Mouse (Mus musculus): ENCODE measurements around the gene 1700003E16Rik. TPM values are rescaled to one million over a fixed set of nuclear protein-coding genes. Genes with fewer than 3 reads are reported as not detected.

1700003E16Rik gene
- polyA plus RNA-seq, 1 experiment from 2014 or later, result 0.30 TPM

GRCm38 (mm10) chr6:83117165-83117438 is 39.1 kb upstream of the 1700003E16Rik start:
- no peak overlapping the region for H3K4me2 ChIP-seq (ENCODE audit: low read depth, low read length)
- no peaks in the 10 kb centered on the region for H3K27me3 ChIP-seq (ENCODE audit: control insufficient read depth, insufficient read depth, low read depth, low read length)
- peaks cover 40% of the 10 kb centered on the region for H3K4me1 ChIP-seq (ENCODE audit: control insufficient read depth, low read depth, low read length)
- WGBS (ENCODE audit: insufficient replicate concordance), result 75% methylated on average over 4 of the region's 4 CpGs
- H3K9me3 ChIP-seq (replicated peaks; ENCODE audit: control insufficient read depth, low read length), result no peaks in the 10 kb centered on the region
- H3K27ac ChIP-seq (ENCODE audit: low read length), result no peak overlapping the region
- H3K36me3 ChIP-seq (ENCODE audit: control insufficient read depth, insufficient read depth), result peaks cover 8% of the 10 kb centered on the region; the same call in 1 of the 2 replicates
- ATAC-seq (ENCODE audit: low read depth), result no peak
- no peak overlapping the region for H3K9ac ChIP-seq (ENCODE audit: low read depth, low read length)
- no peak overlapping the region for H3K4me3 ChIP-seq (ENCODE audit: low read depth, low read length)

GRCm38 (mm10) chr6:83117616-83118015 is 38.6 kb upstream of the 1700003E16Rik start:
- no peak overlapping the region for H3K4me3 ChIP-seq (ENCODE audit: low read depth, low read length)
- no peak for ATAC-seq (ENCODE audit: low read depth)
- WGBS (ENCODE audit: insufficient replicate concordance), result 84% methylated on average over 13 of the region's 13 CpGs
- no peak overlapping the region for H3K4me2 ChIP-seq (ENCODE audit: low read depth, low read length)
- H3K27me3 ChIP-seq (ENCODE audit: control insufficient read depth, insufficient read depth, low read depth, low read length), result no peaks in the 10 kb centered on the region
- no peaks in the 10 kb centered on the region for H3K9me3 ChIP-seq (replicated peaks; ENCODE audit: control insufficient read depth, low read length)
- H3K9ac ChIP-seq (ENCODE audit: low read depth, low read length), result no peak overlapping the region
- peaks cover 8% of the 10 kb centered on the region; the same call in 1 of the 2 replicates for H3K36me3 ChIP-seq (ENCODE audit: control insufficient read depth, insufficient read depth)
- H3K27ac ChIP-seq (ENCODE audit: low read length), result no peak overlapping the region
- H3K4me1 ChIP-seq (ENCODE audit: control insufficient read depth, low read depth, low read length), result peaks cover 46% of the 10 kb centered on the region

GRCm38 (mm10) chr6:83118369-83118768 is 37.8 kb upstream of the 1700003E16Rik start:
- Histone ChIP-seq H3K9me3 (replicated peaks; ENCODE audit: control insufficient read depth, low read length) (no peaks in the 10 kb centered on the region), H3K36me3 (ENCODE audit: control insufficient read depth, insufficient read depth) (peaks cover 8% of the 10 kb centered on the region; the same call in 1 of the 2 replicates), H3K27ac (ENCODE audit: low read length) (no peak overlapping the region), H3K4me3 (ENCODE audit: low read depth, low read length) (no peak overlapping the region), H3K4me1 (ENCODE audit: control insufficient read depth, low read depth, low read length) (peaks cover 49% of the 10 kb centered on the region), H3K4me2 (ENCODE audit: low read depth, low read length) (no peak overlapping the region), H3K27me3 (ENCODE audit: control insufficient read depth, insufficient read depth, low read depth, low read length) (no peaks in the 10 kb centered on the region), H3K9ac (ENCODE audit: low read depth, low read length) (no peak overlapping the region)
- 82% methylated on average over 11 of the region's 11 CpGs for WGBS (ENCODE audit: insufficient replicate concordance)
- no peak for ATAC-seq (ENCODE audit: low read depth)

GRCm38 (mm10) chr6:83118825-83119733 is 37.1 kb upstream of the 1700003E16Rik start:
- 63% methylated on average over 14 of the region's 14 CpGs for WGBS (ENCODE audit: insufficient replicate concordance)
- Histone ChIP-seq H3K27me3 (ENCODE audit: control insufficient read depth, insufficient read depth, low read depth, low read length) (no peaks in the 10 kb centered on the region), H3K36me3 (ENCODE audit: control insufficient read depth, insufficient read depth) (peaks cover 8% of the 10 kb centered on the region; the same call in 1 of the 2 replicates), H3K9me3 (replicated peaks; ENCODE audit: control insufficient read depth, low read length) (no peaks in the 10 kb centered on the region), H3K9ac (ENCODE audit: low read depth, low read length) (no peak overlapping the region), H3K27ac (ENCODE audit: low read length) (no peak overlapping the region), H3K4me2 (ENCODE audit: low read depth, low read length) (no peak overlapping the region), H3K4me1 (ENCODE audit: control insufficient read depth, low read depth, low read length) (peaks cover 51% of the 10 kb centered on the region), H3K4me3 (ENCODE audit: low read depth, low read length) (no peak overlapping the region)
- ATAC-seq (ENCODE audit: low read depth), result no peak

- peaks cover 8% of the 10 kb centered on the region; the same call in 1 of the 2 replicates for H3K36me3 ChIP-seq (ENCODE audit: control insufficient read depth, insufficient read depth)
- no peak overlapping the region for H3K27ac ChIP-seq (ENCODE audit: low read length)
- no peak overlapping the region for H3K9ac ChIP-seq (ENCODE audit: low read depth, low read length)
- H3K9me3 ChIP-seq (replicated peaks; ENCODE audit: control insufficient read depth, low read length), result no peaks in the 10 kb centered on the region
- no peak overlapping the region for H3K4me2 ChIP-seq (ENCODE audit: low read depth, low read length)
- no peak for ATAC-seq (ENCODE audit: low read depth)
- no peak overlapping the region for H3K4me3 ChIP-seq (ENCODE audit: low read depth, low read length)
- 84% methylated on average over 7 of the region's 7 CpGs for WGBS (ENCODE audit: insufficient replicate concordance)
- H3K4me1 ChIP-seq (ENCODE audit: control insufficient read depth, low read depth, low read length), result peaks cover 49% of the 10 kb centered on the region
- H3K27me3 ChIP-seq (ENCODE audit: control insufficient read depth, insufficient read depth, low read depth, low read length), result no peaks in the 10 kb centered on the region
Measured at GRCm38 (mm10) chr6:83119734-83120051, 36.5 kb upstream of the 1700003E16Rik start.

GRCm38 (mm10) chr6:83120930-83121862 is 35.0 kb upstream of the 1700003E16Rik start, which contains the start of gene Wbp1:
Wbp1 (minus strand) TSS chr6:83121559.
- Histone ChIP-seq H3K4me1 (ENCODE audit: control insufficient read depth, low read depth, low read length) (peaks cover 45% of the 10 kb centered on the region), H3K27me3 (ENCODE audit: control insufficient read depth, insufficient read depth, low read depth, low read length) (no peaks in the 10 kb centered on the region), H3K27ac (ENCODE audit: low read length) (peak within 1 kb of the TSS; percentile 96), H3K9ac (ENCODE audit: low read depth, low read length) (peak within 1 kb of the TSS; percentile 91), H3K4me2 (ENCODE audit: low read depth, low read length) (peak within 1 kb of the TSS; percentile 99), H3K4me3 (ENCODE audit: low read depth, low read length) (peak within 1 kb of the TSS; percentile 77), H3K9me3 (replicated peaks; ENCODE audit: control insufficient read depth, low read length) (no peaks in the 10 kb centered on the region), H3K36me3 (ENCODE audit: control insufficient read depth, insufficient read depth) (peaks cover 8% of the 10 kb centered on the region; the same call in 1 of the 2 replicates)
- under 1% methylated on average over 38 of the region's 38 CpGs for WGBS (ENCODE audit: insufficient replicate concordance)
- ATAC-seq (ENCODE audit: low read depth), result peak; percentile 93

- Histone ChIP-seq H3K4me3 (ENCODE audit: low read depth, low read length) (peak overlapping the region; percentile 77), H3K36me3 (ENCODE audit: control insufficient read depth, insufficient read depth) (peaks cover 8% of the 10 kb centered on the region; the same call in 1 of the 2 replicates), H3K4me2 (ENCODE audit: low read depth, low read length) (peak overlapping the region; percentile 99), H3K27me3 (ENCODE audit: control insufficient read depth, insufficient read depth, low read depth, low read length) (no peaks in the 10 kb centered on the region), H3K9me3 (replicated peaks; ENCODE audit: control insufficient read depth, low read length) (no peaks in the 10 kb centered on the region), H3K4me1 (ENCODE audit: control insufficient read depth, low read depth, low read length) (peaks cover 39% of the 10 kb centered on the region), H3K9ac (ENCODE audit: low read depth, low read length) (peak overlapping the region; percentile 91), H3K27ac (ENCODE audit: low read length) (peak overlapping the region; percentile 96)
- peak; percentile 31 for ATAC-seq (ENCODE audit: low read depth)
- 3% methylated on average over 45 of the region's 52 CpGs for WGBS (ENCODE audit: insufficient replicate concordance)
Measured at GRCm38 (mm10) chr6:83121863-83122710, 34.1 kb upstream of the 1700003E16Rik start.

- Histone ChIP-seq H3K27me3 (ENCODE audit: control insufficient read depth, insufficient read depth, low read depth, low read length) (no peaks in the 10 kb centered on the region), H3K4me2 (ENCODE audit: low read depth, low read length) (no peak overlapping the region), H3K4me1 (ENCODE audit: control insufficient read depth, low read depth, low read length) (peaks cover 39% of the 10 kb centered on the region), H3K27ac (ENCODE audit: low read length) (no peak overlapping the region), H3K9ac (ENCODE audit: low read depth, low read length) (no peak overlapping the region), H3K36me3 (ENCODE audit: control insufficient read depth, insufficient read depth) (peaks cover 5% of the 10 kb centered on the region; the same call in 1 of the 2 replicates), H3K4me3 (ENCODE audit: low read depth, low read length) (no peak overlapping the region), H3K9me3 (replicated peaks; ENCODE audit: control insufficient read depth, low read length) (no peaks in the 10 kb centered on the region)
- no peak for ATAC-seq (ENCODE audit: low read depth)
- WGBS (ENCODE audit: insufficient replicate concordance), result 87% methylated on average over 5 of the region's 5 CpGs
Measured at GRCm38 (mm10) chr6:83122961-83123360, 33.2 kb upstream of the 1700003E16Rik start.
